Mouse (Mus musculus): Measurements from ENCODE around the gene Tmx1.
A peak's percentile ranks its signal among the peaks of the same experiment; 100 is the strongest.

Gene Tmx1

DNA sequence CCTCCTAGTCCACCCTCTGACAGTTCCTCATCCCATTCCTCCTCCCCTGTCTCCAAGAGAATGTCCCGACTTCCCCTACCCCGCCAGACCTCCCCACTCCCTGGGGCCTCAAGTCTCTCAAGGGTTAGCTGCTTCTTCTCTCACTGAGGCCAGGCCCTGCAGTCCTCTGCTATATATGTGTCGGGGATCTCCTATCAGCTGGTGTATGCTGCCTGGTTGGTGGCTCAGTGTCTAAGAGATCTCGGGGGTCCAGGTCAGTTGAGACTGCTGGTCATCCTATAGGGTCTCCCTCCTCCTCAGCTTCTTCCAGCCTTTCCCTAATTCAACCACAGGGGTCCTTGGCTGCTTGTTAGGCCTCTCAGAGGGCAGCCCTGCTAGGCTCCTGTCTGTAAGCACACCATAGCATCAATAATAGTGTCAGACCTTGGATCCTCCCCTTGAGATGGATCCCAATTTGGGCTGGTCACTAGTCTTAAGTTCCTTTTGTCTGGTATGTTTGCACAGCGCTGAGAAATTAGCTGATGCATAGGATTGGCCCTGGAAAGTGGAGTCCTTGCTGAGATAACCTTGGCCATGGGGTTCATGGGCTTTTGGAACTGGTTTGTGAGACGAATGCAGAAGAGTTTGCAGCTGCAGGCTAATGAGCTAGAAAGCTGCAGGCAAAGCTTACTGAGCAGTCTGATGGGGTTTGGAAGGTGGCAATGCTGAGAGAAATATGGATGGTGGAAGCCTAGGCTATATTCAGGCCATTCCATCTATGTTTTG, 34.0 kb downstream of the Tmx1 start:
- no peak for DNase-seq (ENCODE audit: low read depth, low spot score)

- DNase-seq (ENCODE audit: low read depth, low spot score) = no peak
Observed at GRCm38 (mm10) chr12:70492441-70492840, 39.5 kb downstream of the Tmx1 start.

DNA sequence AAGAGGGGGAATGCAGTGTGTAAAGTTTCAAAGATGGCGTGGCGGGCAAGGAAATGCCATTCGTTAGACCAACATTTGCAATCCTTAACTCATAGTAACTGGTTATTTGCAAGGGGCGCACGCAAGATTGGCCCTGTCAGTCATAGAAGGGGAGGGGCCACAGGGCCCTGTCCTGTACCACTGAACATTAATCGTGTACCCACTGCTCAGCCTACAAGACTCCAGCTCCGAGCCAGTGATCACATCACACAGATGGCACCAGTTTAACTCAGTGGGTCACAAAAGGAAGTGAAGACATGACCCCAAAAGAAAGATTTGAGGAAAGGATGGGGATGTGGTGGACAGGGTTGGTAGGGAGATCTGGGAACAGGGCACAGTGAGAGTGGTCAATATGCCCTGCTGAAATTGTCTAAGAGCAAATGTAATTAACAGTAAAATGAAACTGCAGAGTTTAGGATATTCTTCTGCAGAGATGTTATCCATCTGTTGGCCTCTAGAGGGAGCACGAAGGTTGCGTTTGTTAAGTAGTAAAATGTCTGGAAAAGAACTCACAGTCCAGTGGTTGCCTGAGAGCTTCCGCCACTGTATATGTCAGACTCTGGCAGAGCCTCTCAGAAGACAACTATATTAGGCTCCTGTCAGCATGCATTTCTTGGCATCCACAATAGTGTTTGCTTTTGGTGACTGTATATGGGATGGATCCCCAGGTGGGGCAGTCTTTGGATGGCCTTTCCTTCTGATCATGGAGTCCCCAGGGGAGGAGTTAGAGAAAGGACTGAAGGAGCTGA, 41.8 kb downstream of the Tmx1 start:
- DNase-seq (ENCODE audit: low read depth, low spot score) = peak; percentile 63

DNA sequence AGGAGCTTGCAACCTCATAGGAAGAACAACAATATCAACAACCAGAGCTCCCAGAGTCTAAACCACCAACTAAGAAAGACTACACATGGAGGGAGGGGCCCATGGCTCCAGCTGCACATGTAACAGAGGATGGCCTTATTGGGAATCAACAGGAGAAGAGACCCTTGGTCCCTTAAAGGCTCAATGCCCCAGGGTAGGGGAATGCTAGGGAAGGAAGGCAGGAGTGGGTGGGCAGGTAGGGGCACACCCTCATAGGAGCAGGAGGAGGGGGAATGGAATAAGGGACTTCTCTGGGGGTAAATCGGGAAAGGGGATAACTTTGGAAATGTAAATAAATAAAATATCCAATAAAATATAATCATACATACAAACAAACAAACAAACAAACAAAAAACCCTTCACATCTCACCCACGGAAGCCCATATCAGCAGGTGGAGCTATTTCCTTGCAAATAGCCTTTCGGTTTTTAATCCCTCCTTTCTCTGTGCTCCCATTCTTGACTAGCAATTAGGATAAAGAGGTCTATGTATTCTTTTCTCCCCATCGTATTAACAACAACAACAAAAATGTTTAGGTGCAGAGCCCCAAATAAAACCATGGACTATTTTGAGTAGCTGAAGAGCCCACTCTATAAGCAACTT, 42.5 kb downstream of the Tmx1 start:
- no peak for DNase-seq (ENCODE audit: low read depth, low spot score)

DNA sequence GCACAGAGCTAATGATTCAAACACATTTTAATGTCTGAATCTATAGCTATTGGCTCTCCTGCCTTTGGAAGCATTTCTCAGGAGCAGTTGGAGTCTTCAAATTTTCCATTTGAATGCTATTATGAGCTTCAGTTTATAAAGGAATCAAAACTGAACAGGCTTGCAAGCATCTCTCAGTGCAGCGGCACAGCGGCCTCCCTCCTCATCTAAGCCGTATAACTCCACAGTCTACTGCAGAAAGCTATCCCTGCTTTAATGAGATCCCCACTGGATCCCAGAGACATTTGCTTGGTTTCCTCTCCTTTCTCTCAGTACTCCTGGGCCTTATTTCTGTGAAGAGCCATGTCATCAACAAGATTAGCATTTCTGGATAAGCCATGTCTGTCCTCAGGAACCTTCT, 45.2 kb downstream of the Tmx1 start:
- DNase-seq (ENCODE audit: low read depth, low spot score) = no peak

DNA sequence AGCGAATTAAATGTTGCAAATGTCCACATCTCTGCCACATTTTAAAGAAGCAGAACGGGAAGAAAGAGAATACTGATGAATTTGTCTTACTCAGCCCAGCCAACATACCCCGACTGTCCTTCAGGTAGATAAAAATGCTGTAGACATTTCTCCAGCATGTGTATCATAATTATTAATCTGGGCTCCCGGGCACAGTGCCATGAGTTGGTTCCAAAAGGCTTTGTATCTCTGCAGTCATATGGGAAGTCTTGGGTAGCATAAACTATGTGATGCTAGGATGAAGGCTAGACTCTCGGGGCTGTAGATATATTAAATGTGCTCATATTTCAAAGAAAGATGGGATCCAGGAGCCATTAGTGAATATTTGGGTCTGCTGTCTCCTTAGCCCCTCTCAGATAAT, 53.1 kb downstream of the Tmx1 start:
- DNase-seq (ENCODE audit: low read depth, low spot score) = no peak

DNA sequence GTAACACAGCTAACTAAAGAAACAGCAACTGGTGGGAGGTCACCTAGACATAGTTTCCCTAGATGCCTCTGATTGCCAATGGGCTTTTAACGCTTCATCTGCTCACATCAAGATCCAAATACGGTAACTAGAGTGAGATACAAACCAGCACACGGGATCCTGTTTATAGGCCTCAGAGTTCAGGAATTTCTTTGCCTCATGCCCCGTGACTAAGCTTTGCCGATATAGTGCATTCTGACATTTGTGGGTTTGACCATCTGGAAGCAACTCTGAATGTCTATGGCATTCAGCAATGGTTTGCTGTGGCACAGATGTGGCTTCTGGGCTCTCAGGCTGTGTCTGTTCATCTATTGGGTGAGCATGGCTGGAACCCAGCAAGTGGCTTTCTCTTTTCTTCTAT, 59.1 kb downstream of the Tmx1 start:
- no peak for DNase-seq (ENCODE audit: low read depth, low spot score)

GRCm38 (mm10) chr12:70512431-70512830, 59.5 kb downstream of the Tmx1 start:
- DNase-seq (ENCODE audit: low read depth, low spot score) = peak; percentile 54
